Mouse (Mus musculus) embryonic stem cell, embryonic (primary cell): ENCODE data around the gene Vars.

ENCODE experiments used
- CTCF ChIA-PET, 4 experiments: fragments of 300-600 bp in 2 of 4; fragments of 350-600 bp in 2 of 4; sonication (Branson Sonifier 250); formaldehyde crosslinking; loops; one replicate each; lab custom pipeline; 2022; ENCODE audit warnings: inconsistent platforms in 2 of 4; lab: Charles Lee
- POLR2A ChIA-PET, 4 experiments: fragments of 300-600 bp in 2 of 4; fragments of 350-600 bp in 2 of 4; sonication (Branson Sonifier 250); formaldehyde crosslinking; loops; one replicate each; lab custom pipeline; 2022; ENCODE audit warnings: antibody characterized with exemption in 4 of 4, inconsistent platforms in 1 of 4; lab: Charles Lee

The Vars gene

DNA sequence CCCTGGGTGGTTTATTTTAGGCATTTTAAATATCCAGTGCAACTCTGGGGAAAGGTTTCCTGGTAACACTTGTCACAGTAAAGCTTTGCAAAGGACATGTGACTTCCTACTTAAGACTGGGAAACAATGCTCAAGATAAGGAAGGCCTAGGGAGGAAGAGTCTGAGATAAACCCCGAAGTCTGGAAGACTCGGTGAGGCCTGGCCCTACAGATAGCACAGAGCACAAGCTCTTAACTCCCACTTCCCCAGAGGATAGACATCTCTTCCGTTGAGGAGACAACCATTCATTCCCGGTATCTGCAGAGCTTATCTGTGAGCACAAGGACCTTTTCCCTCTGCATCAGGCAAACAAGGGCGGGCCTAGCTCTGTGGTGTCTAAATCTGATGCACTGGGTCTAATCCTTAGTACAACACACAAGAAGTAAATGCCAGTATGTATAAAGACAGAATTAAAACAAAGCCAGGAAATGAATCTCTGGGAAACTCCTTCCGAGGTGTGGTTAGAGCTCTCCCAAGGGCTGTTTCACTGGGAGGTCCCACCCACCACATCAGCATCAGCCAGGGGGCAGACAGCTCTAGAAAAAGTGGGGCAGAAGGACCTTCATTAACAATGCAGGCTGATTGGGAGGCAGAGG is 21.2 kb downstream of the Vars start:
- ChIA-PET POLR2A (interaction anchor here (0.6 to 2.8 kb wide), 51 partner anchors 8 to 220 kb away, joined by 3 to 15 read pairs (median 4); partner anchors contain the start of genes Gpank1 (in 3 of the 4), Msh5 (in 3 of the 4), Csnk2b (in 2 of the 4) and D17H6S53E (in 2 of the 4)), CTCF (interaction anchor here (0.5 to 2.7 kb wide), 62 partner anchors 8 to 511 kb away, joined by 3 to 27 read pairs (median 4); partner anchors contain the start of genes Csnk2b (in 3 of the 4), Gpank1 (in 3 of the 4), Msh5 (in 3 of the 4) and Abhd16a (in 2 of the 4))

DNA sequence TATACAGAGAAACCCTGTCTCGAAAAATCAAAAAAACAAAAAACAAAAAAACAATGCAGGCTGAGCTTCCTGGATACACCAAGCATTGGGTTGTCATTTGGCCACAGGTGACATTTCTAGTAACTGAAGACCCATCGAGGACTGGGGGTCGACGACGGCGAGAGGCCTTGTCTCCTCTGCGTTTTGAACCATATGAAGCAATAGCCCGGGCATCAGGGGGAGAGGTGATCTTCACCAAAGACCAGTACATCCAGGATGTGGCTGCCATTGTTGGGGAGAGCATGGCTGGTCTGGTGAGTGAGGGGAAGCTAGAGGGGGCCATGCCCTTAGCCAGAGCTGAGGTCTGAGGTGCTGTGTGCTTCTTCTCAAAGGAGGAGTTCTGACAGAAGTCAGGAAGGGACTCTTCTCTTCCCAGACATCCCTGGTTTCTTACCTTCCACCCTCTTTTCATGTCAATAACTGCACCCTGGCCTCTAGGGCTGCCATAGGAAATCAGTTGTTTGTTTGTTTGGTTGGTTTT is 21.8 kb downstream of the Vars start:
- POLR2A ChIA-PET: interaction anchor here in 3 of 4 experiments (0.6 to 2.8 kb wide), 27 partner anchors 8 to 146 kb away, joined by 3 to 15 read pairs (median 3); partner anchors contain the start of genes Csnk2b (in 2 of the 3), D17H6S53E (in 2 of the 3), Ddah2 (in 2 of the 3) and Gpank1 (in 2 of the 3)

DNA sequence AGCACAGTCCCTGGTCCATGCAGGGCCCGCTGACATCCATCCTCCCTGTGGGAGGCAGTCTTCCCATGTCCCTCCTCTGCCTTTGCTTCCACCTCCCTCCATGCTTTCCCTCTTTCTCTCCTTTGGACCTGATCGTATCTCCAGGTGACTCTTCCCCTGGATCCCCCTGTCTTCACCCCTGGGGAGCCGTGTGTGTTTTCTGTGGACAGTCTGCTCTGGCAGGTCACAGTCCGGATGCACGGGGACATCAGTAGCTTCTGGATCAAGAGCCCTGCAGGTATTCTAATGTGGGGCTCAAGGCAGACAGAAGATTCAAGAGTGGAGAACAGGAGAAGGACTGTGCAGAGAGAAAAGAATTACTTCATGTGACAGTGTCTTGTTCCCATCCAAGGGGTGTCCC is 22.4 kb downstream of the Vars start:
- CTCF ChIA-PET: interaction anchor here in 2 of 4 experiments (1.4 to 2.7 kb wide), 3 partner anchors 10 to 74 kb away, joined by 3 to 12 read pairs (median 3); partner anchors contain the start of gene Abhd16a (in 1 of the 2)

More for the DNA sequence above, 21.8 kb downstream of the Vars start:
- CTCF ChIA-PET: interaction anchor here (0.6 to 2.7 kb wide), 18 partner anchors 8 to 478 kb away, joined by 3 to 27 read pairs (median 5); partner anchors contain the start of genes Abhd16a (in 1 of the 4), Clic1 (in 1 of the 4), Csnk2b (in 1 of the 4) and Ddah2 (in 1 of the 4)

DNA sequence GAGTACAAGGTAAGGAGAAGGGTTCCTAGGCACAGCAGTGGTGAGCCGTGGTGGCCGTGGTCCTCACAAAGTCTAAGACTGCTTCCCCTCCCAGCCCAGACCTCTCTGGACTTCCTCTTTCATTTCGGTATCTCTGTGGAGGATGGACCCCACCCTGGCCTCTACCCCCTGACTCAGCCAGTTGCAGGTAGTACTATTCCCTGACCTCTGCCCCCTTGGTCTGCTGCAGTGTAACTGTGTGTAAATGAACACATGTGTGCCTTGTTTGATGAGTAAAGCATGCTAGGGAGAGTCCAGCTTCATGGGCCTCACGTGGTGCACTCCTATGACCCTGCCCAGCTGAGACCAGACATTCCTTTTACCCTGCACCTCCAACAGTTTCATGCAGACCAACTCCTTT is 23.0 kb downstream of the Vars start:
- POLR2A ChIA-PET: interaction anchor here in 3 of 4 experiments (0.5 to 1.7 kb wide), 8 partner anchors 9 to 139 kb away, joined by 3 to 7 read pairs (median 4); partner anchors contain the start of genes Ly6g6e (in 1 of the 3) and Msh5 (in 1 of the 3)
- CTCF ChIA-PET: interaction anchor here in 1 of 4 experiments (1.8 kb wide), 1 partner anchor 73 kb away, joined by 3 read pairs; no protein-coding TSS in a partner anchor

More for the DNA sequence above, 22.4 kb downstream of the Vars start:
- POLR2A ChIA-PET: interaction anchor here in 2 of 4 experiments (1.0 to 2.5 kb wide), 7 partner anchors 14 to 140 kb away, joined by 3 to 10 read pairs (median 4); partner anchors contain the start of genes Csnk2b (in 1 of the 2), Gpank1 (in 1 of the 2) and Ly6g6e (in 1 of the 2)

DNA sequence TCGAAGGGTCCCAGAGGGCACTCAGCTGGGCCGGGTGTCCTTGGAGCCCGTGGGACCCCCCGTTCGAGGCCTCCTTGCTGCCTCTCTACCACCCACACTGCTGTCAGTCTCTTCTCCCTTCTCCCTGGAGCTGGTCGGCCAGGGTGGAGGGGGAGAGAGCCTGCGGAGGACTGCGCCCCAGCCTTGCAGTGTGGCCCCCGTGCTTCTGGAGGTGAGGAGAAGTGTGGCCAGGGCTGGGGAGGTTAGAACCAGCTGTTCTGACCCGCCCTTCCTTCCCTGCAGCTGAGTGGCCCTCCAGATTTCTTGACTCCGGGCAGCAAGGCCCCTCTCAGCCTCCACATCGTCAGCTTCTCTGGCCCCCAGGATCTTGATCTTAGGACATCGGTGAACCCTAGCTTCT is 23.5 kb downstream of the Vars start:
- ChIA-PET CTCF (interaction anchor here in 1 of 4 experiments (1.8 kb wide), 1 partner anchor 73 kb away, joined by 3 read pairs; no protein-coding TSS in a partner anchor), POLR2A (interaction anchor here in 3 of 4 experiments (0.5 to 1.7 kb wide), 7 partner anchors 10 to 139 kb away, joined by 3 to 7 read pairs (median 4); partner anchors contain the start of genes Ly6g6e (in 1 of the 3) and Msh5 (in 1 of the 3))

DNA sequence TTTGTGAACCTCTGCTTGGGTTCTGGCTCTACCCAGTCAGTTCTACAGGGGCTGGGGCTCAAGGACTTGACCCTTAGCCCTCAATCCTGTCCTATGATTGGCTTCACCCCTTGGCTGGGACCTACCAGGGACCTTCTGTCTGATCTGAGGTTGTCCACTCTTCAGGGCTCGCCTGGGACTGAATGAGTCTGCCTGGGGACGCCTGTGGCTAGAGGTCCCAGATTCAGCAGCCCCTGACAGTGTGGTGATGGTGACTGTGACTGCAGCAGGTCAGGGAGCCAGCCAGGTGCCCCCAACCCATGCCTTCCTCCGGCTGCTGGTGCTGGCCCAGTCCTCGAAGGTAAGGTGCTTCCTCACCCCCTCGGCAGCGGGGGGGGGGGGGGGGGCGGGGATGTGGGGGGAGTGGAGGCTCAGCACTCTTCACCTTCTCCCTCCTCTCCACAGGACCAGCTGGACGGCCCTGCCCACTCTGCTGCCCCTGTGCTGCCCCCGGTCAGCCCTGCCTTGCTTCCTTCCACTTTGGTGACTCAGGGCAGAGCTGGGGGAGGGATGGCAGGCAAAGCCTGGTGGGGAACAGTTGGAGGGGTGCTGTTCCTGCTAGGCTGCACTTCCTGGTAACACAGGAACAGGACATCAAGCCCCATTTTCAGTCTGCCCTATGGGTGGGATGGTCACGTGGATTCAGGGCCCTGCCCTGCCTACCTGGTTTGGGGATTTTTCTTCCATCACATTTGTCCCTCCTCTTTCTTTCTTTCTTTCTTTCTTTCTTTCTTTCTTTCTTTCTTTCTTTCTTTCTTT is 24.1 kb downstream of the Vars start:
- ChIA-PET CTCF (interaction anchor here (0.6 to 1.8 kb wide), 6 partner anchors 8 to 119 kb away, joined by 3 to 9 read pairs (median 6); no protein-coding TSS in a partner anchor), POLR2A (interaction anchor here in 3 of 4 experiments (0.6 to 1.7 kb wide), 14 partner anchors 9 to 263 kb away, joined by 3 to 7 read pairs (median 3); partner anchors contain the start of genes Atp6v1g2 (in 1 of the 3), Cfb (in 1 of the 3), D17H6S53E (in 1 of the 3) and Ly6g6e (in 1 of the 3))

DNA sequence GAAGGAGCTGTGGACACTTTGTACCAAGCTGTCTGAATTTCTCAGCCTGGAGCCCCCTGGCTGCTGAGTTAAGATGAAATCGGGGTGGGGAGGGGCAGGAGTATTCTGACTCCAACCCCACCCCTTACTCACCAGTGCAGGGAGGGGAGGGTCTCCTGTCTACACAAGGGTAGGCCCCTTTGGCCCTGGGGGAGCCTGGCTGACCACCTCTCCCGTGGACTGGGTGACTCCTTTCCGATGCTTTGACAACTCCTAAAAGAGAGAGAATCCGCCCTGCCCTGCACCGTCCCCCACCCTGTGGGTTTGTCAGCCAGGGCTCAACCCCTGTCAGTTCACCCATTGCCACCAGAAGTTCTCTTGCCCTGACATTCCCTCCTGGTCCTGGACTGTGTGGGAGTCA is 25.4 kb downstream of the Vars start:
- ChIA-PET CTCF (interaction anchor here in 2 of 4 experiments (0.6 to 0.7 kb wide), 3 partner anchors 48 to 149 kb away, joined by 3 to 6 read pairs (median 5); no protein-coding TSS in a partner anchor), POLR2A (interaction anchor here (0.6 to 1.2 kb wide), 8 partner anchors 11 to 208 kb away, joined by 3 to 5 read pairs (median 3); partner anchors contain the start of genes Atp6v1g2 (in 1 of the 4) and Ddah2 (in 1 of the 4))

DNA sequence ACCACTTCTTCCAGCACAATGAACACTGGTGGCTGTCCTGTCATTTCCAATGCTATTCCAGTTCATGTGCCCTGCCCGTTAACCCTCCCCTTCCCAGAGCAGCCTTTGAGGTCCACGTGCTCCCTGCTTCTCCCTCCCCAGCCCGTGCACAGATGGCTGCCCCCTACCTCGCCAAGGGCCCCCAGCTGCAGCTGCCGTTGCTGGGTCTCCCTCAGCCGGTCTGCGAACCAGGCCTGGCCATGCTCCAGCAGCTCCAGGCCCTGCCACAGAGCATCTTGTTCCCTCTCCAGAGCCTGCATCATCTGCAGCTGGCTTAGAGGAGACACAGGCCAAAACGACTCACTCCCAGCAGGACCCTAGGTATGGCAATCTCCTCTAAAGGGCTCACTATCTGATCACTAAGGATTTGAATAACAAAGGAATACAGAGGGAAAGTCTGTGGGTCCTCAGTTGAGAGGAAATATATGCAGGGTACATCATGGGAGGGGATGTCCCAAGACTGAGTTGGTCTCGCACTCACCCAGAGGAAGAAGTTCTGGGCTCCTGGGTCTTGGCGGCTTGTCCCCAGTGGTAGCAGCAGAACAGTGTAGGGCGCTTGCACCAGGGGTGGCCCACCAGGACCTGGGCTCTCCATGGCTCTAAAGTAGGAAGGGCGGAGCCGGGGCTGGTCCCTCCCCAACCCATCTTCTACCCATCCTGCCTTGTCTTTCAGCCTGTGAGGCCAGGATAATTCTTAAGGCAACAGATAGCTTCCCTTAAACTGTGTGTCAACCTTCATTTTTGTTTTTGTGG is 26.7 kb downstream of the Vars start, which contains the start of gene Sapcd1:
TSS of gene Sapcd1 (minus strand) at position 740 of the 792 bp plus-strand sequence.
- CTCF ChIA-PET: interaction anchor here in 2 of 4 experiments (0.5 to 1.6 kb wide), 5 partner anchors 32 to 142 kb away, joined by 3 to 4 read pairs (median 4); partner anchors contain the start of gene Ddah2 (in 1 of the 2)
- POLR2A ChIA-PET: interaction anchor here (0.6 to 3.0 kb wide), 22 partner anchors 8 to 100 kb away, joined by 3 to 11 read pairs (median 4); partner anchors contain the start of genes Msh5 (in 3 of the 4), Clic1 (in 1 of the 4), Ddah2 (in 1 of the 4) and Ly6g6f (in 1 of the 4)

DNA sequence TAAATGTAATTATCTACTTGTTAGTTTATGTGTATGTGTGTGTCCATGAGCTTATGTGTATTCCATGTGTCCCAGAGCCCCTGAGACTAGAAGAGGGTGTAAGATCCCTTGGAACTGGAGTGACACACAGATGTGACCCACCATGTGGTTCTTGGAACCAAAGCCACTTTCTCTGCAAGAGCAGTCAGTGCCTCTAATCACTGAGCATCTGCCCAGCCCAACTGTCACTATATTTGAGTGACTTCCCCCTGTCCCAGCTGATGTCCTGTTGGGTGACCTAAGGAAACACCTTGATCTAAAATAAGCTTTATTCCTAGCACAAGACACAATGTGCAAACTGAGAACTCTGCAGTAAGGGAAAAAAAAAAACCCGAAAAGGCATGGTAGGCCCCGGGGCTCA is 27.5 kb downstream of the Vars start:
- ChIA-PET CTCF (interaction anchor here in 1 of 4 experiments (0.6 to 1.6 kb wide), 3 partner anchors 31 to 137 kb away, joined by 3 to 4 read pairs (median 4); partner anchors contain the start of gene Ddah2), POLR2A (interaction anchor here in 3 of 4 experiments (0.6 to 3.0 kb wide), 31 partner anchors 8 to 218 kb away, joined by 3 to 17 read pairs (median 4); partner anchors contain the start of genes Msh5 (in 3 of the 3), Ddah2 (in 2 of the 3), Clic1 (in 1 of the 3) and Ly6g6f (in 1 of the 3))

DNA sequence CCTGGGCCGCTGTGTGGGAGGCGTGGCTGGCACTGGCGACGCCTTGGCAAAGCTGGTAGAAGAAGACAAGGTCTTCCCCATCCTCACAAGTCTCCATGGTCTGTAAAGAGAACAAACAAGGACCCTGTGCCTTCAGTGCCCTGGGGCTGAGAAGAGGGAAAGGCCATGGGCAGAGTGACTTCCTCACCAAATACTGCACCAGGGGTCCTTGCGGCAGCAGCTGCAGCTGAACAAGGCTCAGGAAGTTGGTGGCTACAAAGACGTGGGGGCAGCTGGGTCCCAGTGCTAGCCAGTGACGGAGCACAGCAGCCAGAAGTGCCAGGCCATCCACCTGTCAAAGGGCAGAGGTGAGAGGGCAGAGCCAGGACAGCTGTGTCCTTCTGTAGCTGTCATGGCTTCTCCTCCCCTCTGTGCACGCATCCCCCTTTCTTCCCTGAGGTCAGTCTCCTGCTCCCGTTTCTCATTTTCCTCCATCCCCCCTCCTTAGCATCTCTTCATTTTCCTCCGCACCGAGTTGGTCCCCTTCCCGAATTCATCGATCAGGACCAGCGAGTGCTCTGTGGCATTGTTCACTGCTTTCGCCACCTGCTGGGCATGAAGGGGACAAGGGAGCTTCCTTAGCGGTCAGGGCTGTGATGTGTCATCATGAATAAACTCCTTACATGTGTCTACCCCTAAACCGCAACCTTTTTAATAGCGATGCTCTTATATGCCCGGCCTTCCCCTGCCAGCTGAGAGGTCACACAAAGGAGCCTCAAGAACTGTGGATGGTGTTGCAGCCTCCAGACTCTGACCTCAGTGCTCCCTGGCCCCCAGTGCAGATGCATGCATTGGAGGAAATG is 29.1 kb downstream of the Vars start:
- POLR2A ChIA-PET: interaction anchor here (0.5 to 3.0 kb wide), 23 partner anchors 8 to 798 kb away, joined by 3 to 17 read pairs (median 4); partner anchors contain the start of genes Ddah2 (in 2 of the 4), Hspa1a (in 1 of the 4), Hspa1l (in 1 of the 4) and Ly6g6e (in 1 of the 4)
- CTCF ChIA-PET: interaction anchor here (0.6 to 2.0 kb wide), 21 partner anchors 8 to 137 kb away, joined by 3 to 27 read pairs (median 3); partner anchors contain the start of genes Csnk2b (in 1 of the 4), Ddah2 (in 1 of the 4), Gpank1 (in 1 of the 4) and Msh5 (in 1 of the 4)

DNA sequence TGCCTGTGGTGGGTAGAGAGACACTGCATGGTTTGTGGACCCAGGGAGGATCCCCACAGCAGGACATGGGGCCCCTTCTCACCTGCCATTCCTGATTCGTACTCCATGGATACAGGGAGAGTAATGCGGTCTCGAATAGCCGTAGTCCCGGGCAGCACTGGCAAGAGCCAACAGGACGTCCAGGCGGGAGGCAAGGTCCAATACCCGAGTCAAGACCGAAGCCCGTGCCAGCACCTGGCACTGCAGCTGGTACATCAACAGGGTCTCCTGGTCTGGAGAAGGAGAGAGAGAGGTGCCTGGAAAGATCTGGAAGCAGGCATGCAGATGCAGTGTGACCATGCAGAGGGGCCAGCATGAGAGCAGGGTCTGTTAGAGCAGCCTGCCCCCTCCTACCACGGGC is 30.5 kb downstream of the Vars start:
- POLR2A ChIA-PET: interaction anchor here in 3 of 4 experiments (0.7 to 1.8 kb wide), 5 partner anchors 10 to 116 kb away, joined by 3 to 4 read pairs (median 3); no protein-coding TSS in a partner anchor
- CTCF ChIA-PET: interaction anchor here in 3 of 4 experiments (0.6 to 1.2 kb wide), 3 partner anchors 66 to 643 kb away, joined by 3 to 11 read pairs (median 3); no protein-coding TSS in a partner anchor

DNA sequence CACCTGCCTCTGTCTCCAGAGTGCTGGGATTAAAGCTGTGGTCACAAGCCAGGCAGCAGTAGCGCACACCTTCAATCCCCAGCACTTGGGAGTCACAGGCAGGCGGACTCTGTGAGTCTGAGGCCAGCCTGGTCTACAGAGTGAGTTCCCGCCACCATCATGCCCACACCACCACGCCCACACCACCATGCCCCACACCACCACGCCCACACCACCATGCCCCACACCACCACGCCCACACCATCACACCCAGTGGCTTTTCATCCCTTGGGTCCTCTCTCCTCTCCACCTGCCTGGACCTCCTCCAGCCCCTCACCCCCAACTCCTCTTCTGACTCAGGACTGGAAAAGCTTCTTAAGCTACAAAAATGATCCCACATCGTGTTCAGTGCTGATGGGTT is 31.1 kb downstream of the Vars start:
- POLR2A ChIA-PET: interaction anchor here in 2 of 4 experiments (0.7 to 1.8 kb wide), 8 partner anchors 10 to 116 kb away, joined by 3 to 4 read pairs (median 3); partner anchors contain the start of gene Ddah2 (in 1 of the 2)
- CTCF ChIA-PET: interaction anchor here in 3 of 4 experiments (0.5 to 1.2 kb wide), 4 partner anchors 65 to 642 kb away, joined by 3 to 6 read pairs (median 4); no protein-coding TSS in a partner anchor

DNA sequence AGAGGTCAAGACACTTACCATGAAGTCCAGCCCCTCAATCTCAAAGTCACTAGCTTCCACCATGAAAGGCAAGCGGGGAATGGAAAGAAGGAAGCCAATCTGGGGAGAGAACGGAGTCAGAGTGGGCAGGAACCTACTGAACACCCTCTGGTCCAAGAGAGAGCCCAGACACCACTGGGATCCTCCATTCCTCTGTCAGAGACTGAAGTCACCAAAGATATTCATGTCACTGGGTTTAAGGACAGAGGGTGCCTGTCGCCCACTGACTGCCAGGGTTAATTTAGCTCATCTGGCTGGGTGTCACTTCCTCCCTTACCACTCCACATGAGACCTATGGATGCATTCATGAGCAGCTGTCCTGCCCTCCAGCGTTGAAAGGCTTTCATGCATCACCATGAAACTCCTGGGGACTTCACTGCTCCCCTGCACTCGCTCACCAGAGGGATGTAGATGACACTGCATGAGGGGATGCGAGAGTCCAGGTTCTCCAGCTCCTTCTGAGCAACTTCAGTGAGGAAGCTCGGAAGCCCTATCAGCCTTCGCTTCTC is 31.6 kb downstream of the Vars start:
- ChIA-PET CTCF (interaction anchor here in 3 of 4 experiments (0.5 to 1.2 kb wide), 5 partner anchors 38 to 606 kb away, joined by 3 to 6 read pairs (median 4); no protein-coding TSS in a partner anchor), POLR2A (interaction anchor here in 2 of 4 experiments (0.7 to 1.2 kb wide), 6 partner anchors 11 to 209 kb away, joined by 3 to 4 read pairs (median 4); partner anchors contain the start of genes Ddah2 (in 1 of the 2) and Ddx39b (in 1 of the 2))

DNA sequence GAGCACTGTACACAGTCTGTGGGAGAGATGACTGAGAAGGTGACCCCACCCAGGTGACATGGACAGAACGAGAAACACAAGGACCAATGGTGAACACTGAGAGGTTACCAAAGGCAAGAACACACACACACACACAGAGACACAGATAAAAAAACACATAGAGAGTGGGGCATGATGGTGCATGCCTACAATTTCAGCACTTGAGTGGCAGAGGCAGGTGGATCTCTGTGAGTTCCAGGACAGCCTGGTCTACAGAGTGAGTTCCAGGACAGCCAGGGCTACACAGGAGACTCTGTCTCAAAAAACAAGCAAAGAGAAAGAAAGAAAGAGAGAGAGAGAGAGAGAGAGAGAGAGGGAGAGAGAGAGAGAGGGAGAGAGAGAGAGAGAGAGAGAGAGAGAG is 32.9 kb downstream of the Vars start:
- ChIA-PET POLR2A (interaction anchor here in 1 of 4 experiments (0.6 kb wide), 1 partner anchor 44 kb away, joined by 3 read pairs; no protein-coding TSS in a partner anchor), CTCF (interaction anchor here in 3 of 4 experiments (0.6 to 1.3 kb wide), 5 partner anchors 12 to 199 kb away, joined by 3 to 6 read pairs (median 4); no protein-coding TSS in a partner anchor)
